Mouse (Mus musculus): ENCODE measurements around the gene Dyrk2. TPM values are rescaled to one million over a fixed set of nuclear protein-coding genes. Genes with fewer than 3 reads are reported as not detected.

Gene Dyrk2
- polyA plus RNA-seq, 1 experiment from 2014 or later = 11.3 TPM

GRCm38 (mm10) chr10:118837636-118838035 lies 32.4 kb downstream of the Dyrk2 start:
- no peak overlapping the region for H3K9ac ChIP-seq (ENCODE audit: low read length)
- DNase-seq (ENCODE audit: low spot score) (peak; percentile 13), ATAC-seq (ENCODE audit: insufficient number of reproducible peaks, low FRiP score, low TSS enrichment, low read depth) (no peak)
- H3K4me2 ChIP-seq (ENCODE audit: low read depth, severe bottlenecking) = no peak overlapping the region
- H3K36me3 ChIP-seq (ENCODE audit: control insufficient read depth, insufficient read depth, low read length) = no peaks in the 10 kb centered on the region
- H3K4me3 ChIP-seq (ENCODE audit: low read depth, low read length) = no peak overlapping the region
- no peak overlapping the region for H3K27ac ChIP-seq (replicated peaks; ENCODE audit: low read depth, low read length)
- no peaks in the 10 kb centered on the region for H3K9me3 ChIP-seq (ENCODE audit: control insufficient read depth, low read length)
- no peaks in the 10 kb centered on the region for H3K27me3 ChIP-seq (ENCODE audit: control insufficient read depth, insufficient read depth, low read length)
- H3K4me1 ChIP-seq (ENCODE audit: control insufficient read depth, insufficient read depth, low read length) = no peaks in the 10 kb centered on the region
- 74% methylated on average over 8 of the region's 8 CpGs for WGBS

GRCm38 (mm10) chr10:118831190-118831589 lies 38.8 kb downstream of the Dyrk2 start:
- Histone ChIP-seq H3K36me3 (ENCODE audit: control insufficient read depth, insufficient read depth, low read length) (no peaks in the 10 kb centered on the region), H3K27me3 (ENCODE audit: control insufficient read depth, insufficient read depth, low read length) (no peaks in the 10 kb centered on the region), H3K27ac (replicated peaks; ENCODE audit: low read depth, low read length) (no peak overlapping the region), H3K4me1 (ENCODE audit: control insufficient read depth, insufficient read depth, low read length) (no peaks in the 10 kb centered on the region), H3K4me2 (ENCODE audit: low read depth, severe bottlenecking) (no peak overlapping the region), H3K9me3 (ENCODE audit: control insufficient read depth, low read length) (no peaks in the 10 kb centered on the region), H3K9ac (ENCODE audit: low read length) (no peak overlapping the region), H3K4me3 (ENCODE audit: low read depth, low read length) (no peak overlapping the region)
- WGBS = 84% methylated on average over 8 of the region's 8 CpGs
- no peak for ATAC-seq (ENCODE audit: insufficient number of reproducible peaks, low FRiP score, low TSS enrichment, low read depth)
- DNase-seq (ENCODE audit: low spot score) = no peak

- no peak overlapping the region for H3K4me3 ChIP-seq (ENCODE audit: low read depth, low read length)
- H3K9ac ChIP-seq (ENCODE audit: low read length) = no peak overlapping the region
- H3K27ac ChIP-seq (replicated peaks; ENCODE audit: low read depth, low read length) = no peak overlapping the region
- H3K4me1 ChIP-seq (ENCODE audit: control insufficient read depth, insufficient read depth, low read length) = no peaks in the 10 kb centered on the region
- DNase-seq (ENCODE audit: low spot score) (no peak), ATAC-seq (ENCODE audit: insufficient number of reproducible peaks, low FRiP score, low TSS enrichment, low read depth) (no peak)
- H3K4me2 ChIP-seq (ENCODE audit: low read depth, severe bottlenecking) = no peak overlapping the region
- H3K27me3 ChIP-seq (ENCODE audit: control insufficient read depth, insufficient read depth, low read length) = no peaks in the 10 kb centered on the region
- no peaks in the 10 kb centered on the region for H3K9me3 ChIP-seq (ENCODE audit: control insufficient read depth, low read length)
- H3K36me3 ChIP-seq (ENCODE audit: control insufficient read depth, insufficient read depth, low read length) = no peaks in the 10 kb centered on the region
- WGBS = 75% methylated on average over 2 of the region's 2 CpGs
Observed at GRCm38 (mm10) chr10:118829641-118830040, 40.4 kb downstream of the Dyrk2 start.

- Histone ChIP-seq H3K9ac (ENCODE audit: low read length) (no peak overlapping the region), H3K36me3 (ENCODE audit: control insufficient read depth, insufficient read depth, low read length) (no peaks in the 10 kb centered on the region)
Observed at GRCm38 (mm10) chr10:118827116-118827515, 42.9 kb downstream of the Dyrk2 start.

GRCm38 (mm10) chr10:118824830-118825229 lies 45.2 kb downstream of the Dyrk2 start:
- no peak for ATAC-seq (ENCODE audit: insufficient number of reproducible peaks, low FRiP score, low TSS enrichment, low read depth)
- Histone ChIP-seq H3K27ac (replicated peaks; ENCODE audit: low read depth, low read length) (no peak overlapping the region), H3K4me1 (ENCODE audit: control insufficient read depth, insufficient read depth, low read length) (no peaks in the 10 kb centered on the region), H3K9ac (ENCODE audit: low read length) (no peak overlapping the region), H3K27me3 (ENCODE audit: control insufficient read depth, insufficient read depth, low read length) (no peaks in the 10 kb centered on the region), H3K4me2 (ENCODE audit: low read depth, severe bottlenecking) (no peak overlapping the region), H3K4me3 (ENCODE audit: low read depth, low read length) (no peak overlapping the region), H3K36me3 (ENCODE audit: control insufficient read depth, insufficient read depth, low read length) (no peaks in the 10 kb centered on the region), H3K9me3 (ENCODE audit: control insufficient read depth, low read length) (no peaks in the 10 kb centered on the region)
- no peak for DNase-seq (ENCODE audit: low spot score)
- WGBS = 79% methylated on average over 8 of the region's 8 CpGs

More at GRCm38 (mm10) chr10:118827116-118827515, 42.9 kb downstream of the Dyrk2 start:
- Histone ChIP-seq H3K4me1 (ENCODE audit: control insufficient read depth, insufficient read depth, low read length) (no peaks in the 10 kb centered on the region), H3K27ac (replicated peaks; ENCODE audit: low read depth, low read length) (no peak overlapping the region), H3K27me3 (ENCODE audit: control insufficient read depth, insufficient read depth, low read length) (no peaks in the 10 kb centered on the region), H3K9me3 (ENCODE audit: control insufficient read depth, low read length) (no peaks in the 10 kb centered on the region), H3K4me2 (ENCODE audit: low read depth, severe bottlenecking) (no peak overlapping the region), H3K4me3 (ENCODE audit: low read depth, low read length) (no peak overlapping the region)
- no peak for ATAC-seq (ENCODE audit: insufficient number of reproducible peaks, low FRiP score, low TSS enrichment, low read depth)
- DNase-seq (ENCODE audit: low spot score) = no peak
- 86% methylated on average over 7 of the region's 7 CpGs for WGBS

GRCm38 (mm10) chr10:118820901-118821300 lies 49.1 kb downstream of the Dyrk2 start:
- DNase-seq (ENCODE audit: low spot score) = peak; percentile 57
- no peak overlapping the region for H3K27ac ChIP-seq (replicated peaks; ENCODE audit: low read depth, low read length)
- 36% methylated on average over 7 of the region's 7 CpGs for WGBS
- no peak overlapping the region for H3K4me3 ChIP-seq (ENCODE audit: low read depth, low read length)
- no peaks in the 10 kb centered on the region for H3K36me3 ChIP-seq (ENCODE audit: control insufficient read depth, insufficient read depth, low read length)
- no peak overlapping the region for H3K9ac ChIP-seq (ENCODE audit: low read length)
- no peaks in the 10 kb centered on the region for H3K9me3 ChIP-seq (ENCODE audit: control insufficient read depth, low read length)
- H3K4me1 ChIP-seq (ENCODE audit: control insufficient read depth, insufficient read depth, low read length) = no peaks in the 10 kb centered on the region
- no peaks in the 10 kb centered on the region for H3K27me3 ChIP-seq (ENCODE audit: control insufficient read depth, insufficient read depth, low read length)
- no peak overlapping the region for H3K4me2 ChIP-seq (ENCODE audit: low read depth, severe bottlenecking)
- peak; percentile 73; the same call in 1 of the 2 replicates for ATAC-seq (ENCODE audit: insufficient number of reproducible peaks, low FRiP score, low TSS enrichment, low read depth)

- WGBS = 87% methylated on average over 4 of the region's 4 CpGs
- Histone ChIP-seq H3K36me3 (ENCODE audit: control insufficient read depth, insufficient read depth, low read length) (no peaks in the 10 kb centered on the region), H3K9ac (ENCODE audit: low read length) (no peak overlapping the region), H3K9me3 (ENCODE audit: control insufficient read depth, low read length) (no peaks in the 10 kb centered on the region), H3K4me3 (ENCODE audit: low read depth, low read length) (no peak overlapping the region), H3K27me3 (ENCODE audit: control insufficient read depth, insufficient read depth, low read length) (no peaks in the 10 kb centered on the region), H3K27ac (replicated peaks; ENCODE audit: low read depth, low read length) (no peak overlapping the region), H3K4me2 (ENCODE audit: low read depth, severe bottlenecking) (no peak overlapping the region), H3K4me1 (ENCODE audit: control insufficient read depth, insufficient read depth, low read length) (no peaks in the 10 kb centered on the region)
- no peak for DNase-seq (ENCODE audit: low spot score)
- no peak for ATAC-seq (ENCODE audit: insufficient number of reproducible peaks, low FRiP score, low TSS enrichment, low read depth)
Observed at GRCm38 (mm10) chr10:118819846-118820245, 50.2 kb downstream of the Dyrk2 start.

- no peaks in the 10 kb centered on the region for H3K4me1 ChIP-seq (ENCODE audit: control insufficient read depth, insufficient read depth, low read length)
- 91% methylated on average over 6 of the region's 6 CpGs for whole genome bisulfite sequencing
- DNase-seq (ENCODE audit: low spot score) (no peak), ATAC-seq (ENCODE audit: insufficient number of reproducible peaks, low FRiP score, low TSS enrichment, low read depth) (no peak)
- H3K27me3 ChIP-seq (ENCODE audit: control insufficient read depth, insufficient read depth, low read length) = no peaks in the 10 kb centered on the region
- no peak overlapping the region for H3K27ac ChIP-seq (replicated peaks; ENCODE audit: low read depth, low read length)
- no peak overlapping the region for H3K4me3 ChIP-seq (ENCODE audit: low read depth, low read length)
- no peak overlapping the region for H3K9ac ChIP-seq (ENCODE audit: low read length)
- no peaks in the 10 kb centered on the region for H3K36me3 ChIP-seq (ENCODE audit: control insufficient read depth, insufficient read depth, low read length)
- no peak overlapping the region for H3K4me2 ChIP-seq (ENCODE audit: low read depth, severe bottlenecking)
- no peaks in the 10 kb centered on the region for H3K9me3 ChIP-seq (ENCODE audit: control insufficient read depth, low read length)
Observed at GRCm38 (mm10) chr10:118817089-118817488, 52.9 kb downstream of the Dyrk2 start.

- Histone ChIP-seq H3K27ac (replicated peaks; ENCODE audit: low read depth, low read length) (no peak overlapping the region), H3K36me3 (ENCODE audit: control insufficient read depth, insufficient read depth, low read length) (no peaks in the 10 kb centered on the region), H3K9me3 (ENCODE audit: control insufficient read depth, low read length) (no peaks in the 10 kb centered on the region), H3K9ac (ENCODE audit: low read length) (no peak overlapping the region), H3K4me3 (ENCODE audit: low read depth, low read length) (no peak overlapping the region), H3K4me1 (ENCODE audit: control insufficient read depth, insufficient read depth, low read length) (no peaks in the 10 kb centered on the region), H3K4me2 (ENCODE audit: low read depth, severe bottlenecking) (no peak overlapping the region), H3K27me3 (ENCODE audit: control insufficient read depth, insufficient read depth, low read length) (no peaks in the 10 kb centered on the region)
- DNase-seq (ENCODE audit: low spot score) (no peak), ATAC-seq (ENCODE audit: insufficient number of reproducible peaks, low FRiP score, low TSS enrichment, low read depth) (no peak)
- 84% methylated on average over 6 of the region's 6 CpGs for WGBS
Observed at GRCm38 (mm10) chr10:118811945-118812344, 58.1 kb downstream of the Dyrk2 start.

Data from limb, embryonic 11.5 days (tissue).